Mouse (Mus musculus): ENCODE measurements around the gene Myh1. TPM values are rescaled to one million over a fixed set of nuclear protein-coding genes. Genes with fewer than 3 reads are reported as not detected.

Myh1 gene
- polyA plus RNA-seq, 1 experiment, result 0.28 TPM

DNA sequence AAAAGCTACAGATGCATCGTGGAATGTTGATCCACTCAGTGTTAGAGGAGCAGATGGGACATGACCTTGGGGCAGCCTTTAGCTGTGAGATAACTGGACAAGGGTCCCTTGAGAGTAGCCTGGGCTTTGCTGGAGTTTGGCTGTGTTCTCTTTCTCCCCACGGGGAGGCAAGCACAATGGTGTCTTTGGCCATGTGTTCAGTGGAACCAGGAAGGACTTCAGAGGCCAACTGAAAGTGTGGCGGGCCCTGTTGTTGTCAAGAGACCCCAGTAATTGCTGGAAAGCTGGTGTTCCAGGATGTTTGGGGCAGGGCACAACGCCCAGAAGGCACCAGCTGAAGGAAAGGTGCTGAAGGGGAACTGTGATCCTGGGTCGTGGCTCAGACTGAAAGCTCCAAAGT is 30.6 kb upstream of the Myh1 start:
- no peak for TF ChIP-seq POLR2A (IDR thresholded peaks at IDR 0.05; ENCODE audit: low read depth, low read length)
- no peak for TF ChIP-seq CTCF (IDR thresholded peaks at IDR 0.05; ENCODE audit: borderline replicate concordance, insufficient read depth, low read length)
- no peaks in the 10 kb centered on the region for H3K4me1 ChIP-seq (ENCODE audit: control insufficient read depth, insufficient read depth, low read length)

DNA sequence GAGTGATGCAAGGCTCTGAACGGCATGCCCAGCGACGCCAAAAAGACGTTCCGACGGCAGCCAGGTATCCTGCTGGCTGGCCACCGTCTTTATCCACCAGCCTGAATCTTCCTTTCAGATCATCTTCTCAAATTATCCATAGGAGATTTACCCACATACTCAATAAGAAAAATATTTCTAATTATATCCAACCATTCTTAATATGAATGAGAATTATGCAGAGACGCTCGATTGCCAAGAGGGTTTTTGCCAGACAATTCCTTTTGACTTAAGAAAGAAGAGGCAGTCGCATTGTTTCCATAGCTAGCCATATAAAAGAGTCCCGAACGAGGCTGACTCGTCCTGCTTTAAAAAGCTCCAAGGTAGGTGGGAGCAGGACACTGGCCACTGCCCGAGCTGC is 29.1 kb upstream of the Myh1 start, which contains the start of gene Myh2:
TSS of gene Myh2 (plus strand) at position 301 of the 400 bp plus-strand sequence.
- Histone ChIP-seq H3K4me1 (ENCODE audit: control insufficient read depth, insufficient read depth, low read length) (no peaks in the 10 kb centered on the region), H3K27ac (ENCODE audit: insufficient read depth, low read length) (no peak within 1 kb of the TSS), H3K4me3 (ENCODE audit: insufficient read depth, low read length) (no peak within 1 kb of the TSS)
- TF ChIP-seq CTCF (IDR thresholded peaks at IDR 0.05; ENCODE audit: borderline replicate concordance, insufficient read depth, low read length) (no peak), POLR2A (IDR thresholded peaks at IDR 0.05; ENCODE audit: low read depth, low read length) (no peak)

More for the DNA sequence above, 30.6 kb upstream of the Myh1 start:
- H3K4me3 ChIP-seq (ENCODE audit: insufficient read depth, low read length), result no peak overlapping the region
- H3K27ac ChIP-seq (ENCODE audit: insufficient read depth, low read length), result no peak overlapping the region

DNA sequence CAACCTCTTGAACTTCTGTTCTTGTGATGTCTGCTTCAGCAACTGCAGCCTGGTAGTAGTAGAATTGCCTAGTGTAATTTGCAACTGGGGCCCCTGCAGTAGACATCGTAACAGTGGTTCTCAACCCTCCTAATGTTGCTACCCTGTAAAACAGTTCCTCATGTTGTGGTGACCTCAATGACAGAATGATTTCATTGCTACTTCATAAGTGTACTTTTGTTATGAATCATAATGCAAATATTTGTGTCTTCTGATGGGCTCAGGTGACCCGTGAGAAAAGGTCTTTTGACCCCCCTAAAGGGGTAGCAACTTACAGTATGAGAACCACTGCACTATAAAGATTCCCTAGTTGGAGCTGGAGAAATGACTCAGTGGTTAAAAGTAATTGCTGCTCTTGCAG is 27.4 kb upstream of the Myh1 start:
- Histone ChIP-seq H3K27ac (ENCODE audit: insufficient read depth, low read length) (no peak overlapping the region), H3K4me3 (ENCODE audit: insufficient read depth, low read length) (no peak overlapping the region), H3K4me1 (ENCODE audit: control insufficient read depth, insufficient read depth, low read length) (no peaks in the 10 kb centered on the region)
- no peak for TF ChIP-seq POLR2A (IDR thresholded peaks at IDR 0.05; ENCODE audit: low read depth, low read length)
- no peak for TF ChIP-seq CTCF (IDR thresholded peaks at IDR 0.05; ENCODE audit: borderline replicate concordance, insufficient read depth, low read length)

DNA sequence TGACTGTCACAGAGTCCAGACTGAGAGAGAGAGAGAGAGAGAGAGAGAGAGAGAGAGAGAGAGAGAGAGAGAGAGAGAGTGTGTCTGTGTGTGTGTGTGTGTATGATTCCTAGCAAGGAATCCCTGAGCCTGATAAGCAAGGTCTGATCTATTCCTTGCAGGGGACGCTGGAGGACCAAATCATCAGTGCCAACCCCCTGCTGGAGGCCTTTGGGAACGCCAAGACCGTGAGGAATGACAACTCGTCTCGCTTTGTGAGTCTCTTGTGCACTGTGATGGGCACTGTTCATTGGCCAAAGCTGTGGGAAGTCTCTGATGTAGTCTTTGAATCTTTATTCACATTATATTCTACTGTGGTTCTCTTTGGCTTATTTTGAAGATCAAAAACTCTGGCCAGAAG is 23.5 kb upstream of the Myh1 start:
- no peaks in the 10 kb centered on the region for H3K4me1 ChIP-seq (ENCODE audit: control insufficient read depth, insufficient read depth, low read length)
- H3K27ac ChIP-seq (ENCODE audit: insufficient read depth, low read length), result no peak overlapping the region
- H3K4me3 ChIP-seq (ENCODE audit: insufficient read depth, low read length), result no peak overlapping the region
- no peak for TF ChIP-seq POLR2A (IDR thresholded peaks at IDR 0.05; ENCODE audit: low read depth, low read length)
- no peak for TF ChIP-seq CTCF (IDR thresholded peaks at IDR 0.05; ENCODE audit: borderline replicate concordance, insufficient read depth, low read length)

DNA sequence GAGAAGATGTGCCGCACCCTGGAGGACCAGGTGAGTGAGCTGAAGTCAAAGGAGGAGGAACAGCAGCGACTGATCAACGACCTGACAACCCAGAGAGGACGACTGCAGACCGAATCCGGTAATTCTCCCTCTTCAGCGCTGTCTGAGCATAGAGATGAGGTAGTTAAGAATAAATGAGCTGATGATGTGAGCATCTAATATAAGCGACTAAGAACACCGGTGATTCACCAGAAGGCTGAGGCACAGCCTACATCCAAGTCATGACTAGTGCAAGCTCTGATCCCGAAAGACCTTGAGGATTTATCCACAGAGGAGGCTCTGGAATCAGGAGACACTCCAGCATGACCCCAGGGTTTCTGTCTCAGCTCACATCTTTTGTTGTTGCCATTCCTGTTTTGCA is 9.5 kb upstream of the Myh1 start:
- no peak overlapping the region for H3K4me3 ChIP-seq (ENCODE audit: insufficient read depth, low read length)
- no peak overlapping the region for H3K27ac ChIP-seq (ENCODE audit: insufficient read depth, low read length)
- no peaks in the 10 kb centered on the region for H3K4me1 ChIP-seq (ENCODE audit: control insufficient read depth, insufficient read depth, low read length)
- no peak for TF ChIP-seq CTCF (IDR thresholded peaks at IDR 0.05; ENCODE audit: borderline replicate concordance, insufficient read depth, low read length)
- TF ChIP-seq POLR2A (IDR thresholded peaks at IDR 0.05; ENCODE audit: low read depth, low read length), result no peak

DNA sequence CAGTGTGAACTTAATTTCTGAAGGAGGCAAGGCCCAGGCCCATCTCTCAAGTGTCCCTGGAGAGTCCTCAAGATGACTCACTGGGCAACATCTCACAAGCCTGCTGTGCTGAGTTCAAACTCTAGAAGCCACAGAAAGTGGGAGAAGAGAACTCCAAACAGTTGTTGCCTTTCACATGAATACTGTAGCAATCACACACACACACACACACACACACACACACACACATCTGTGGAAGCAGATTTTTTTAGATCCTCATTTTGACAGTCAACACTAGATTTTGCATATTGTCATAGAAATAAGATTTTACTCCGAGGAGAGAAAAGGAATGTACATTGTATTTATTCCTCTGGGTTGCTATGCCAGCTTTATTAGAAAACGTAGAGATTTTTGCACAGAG is 9.0 kb upstream of the Myh1 start:
- Histone ChIP-seq H3K4me3 (ENCODE audit: insufficient read depth, low read length) (no peak overlapping the region), H3K27ac (ENCODE audit: insufficient read depth, low read length) (no peak overlapping the region), H3K4me1 (ENCODE audit: control insufficient read depth, insufficient read depth, low read length) (no peaks in the 10 kb centered on the region)
- TF ChIP-seq CTCF (IDR thresholded peaks at IDR 0.05; ENCODE audit: borderline replicate concordance, insufficient read depth, low read length) (no peak), POLR2A (IDR thresholded peaks at IDR 0.05; ENCODE audit: low read depth, low read length) (no peak)

DNA sequence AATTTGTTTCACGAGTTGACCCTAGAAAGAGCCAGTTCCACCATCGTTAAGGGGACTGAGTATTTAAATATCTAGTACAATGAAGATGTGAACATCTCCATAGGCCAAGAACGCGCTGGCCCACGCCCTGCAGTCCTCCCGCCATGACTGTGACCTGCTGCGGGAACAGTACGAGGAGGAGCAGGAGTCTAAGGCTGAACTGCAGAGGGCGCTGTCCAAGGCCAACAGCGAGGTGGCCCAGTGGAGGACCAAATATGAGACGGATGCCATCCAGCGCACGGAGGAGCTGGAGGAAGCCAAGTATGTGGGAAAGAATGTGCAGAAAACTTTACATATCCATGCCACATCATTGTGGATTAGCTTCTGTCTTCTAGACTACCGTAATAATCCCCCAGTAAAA is 8.4 kb upstream of the Myh1 start:
- no peak for TF ChIP-seq CTCF (IDR thresholded peaks at IDR 0.05; ENCODE audit: borderline replicate concordance, insufficient read depth, low read length)
- no peak for TF ChIP-seq POLR2A (IDR thresholded peaks at IDR 0.05; ENCODE audit: low read depth, low read length)
- H3K4me1 ChIP-seq (ENCODE audit: control insufficient read depth, insufficient read depth, low read length), result no peaks in the 10 kb centered on the region
- no peak overlapping the region for H3K27ac ChIP-seq (ENCODE audit: insufficient read depth, low read length)
- H3K4me3 ChIP-seq (ENCODE audit: insufficient read depth, low read length), result no peak overlapping the region

DNA sequence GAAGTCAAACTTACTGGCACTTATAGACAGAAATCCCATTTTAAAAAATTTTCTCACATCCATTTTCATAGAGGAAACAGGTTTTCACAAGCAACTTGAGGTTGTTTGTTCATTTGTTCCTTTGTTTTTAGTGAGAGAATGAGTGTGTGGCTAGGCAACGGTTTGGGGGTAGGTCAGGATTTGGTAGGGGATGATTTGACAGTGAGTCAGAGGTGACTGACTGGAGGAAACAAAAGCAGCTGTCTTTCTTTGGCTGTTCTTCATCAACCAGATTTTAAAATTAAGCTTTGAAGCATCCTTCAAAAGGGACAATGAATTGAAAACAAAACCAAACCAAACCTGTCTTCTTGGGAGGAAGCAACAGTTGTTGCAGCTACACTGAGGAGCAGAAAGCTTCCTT is 531 bp upstream of the Myh1 start:
- TF ChIP-seq CTCF (IDR thresholded peaks at IDR 0.05; ENCODE audit: borderline replicate concordance, insufficient read depth, low read length), result no peak
- TF ChIP-seq POLR2A (IDR thresholded peaks at IDR 0.05; ENCODE audit: low read depth, low read length), result no peak
- Histone ChIP-seq H3K4me1 (ENCODE audit: control insufficient read depth, insufficient read depth, low read length) (peaks cover 2% of the 10 kb centered on the region; the same call in 1 of the 2 replicates), H3K27ac (ENCODE audit: insufficient read depth, low read length) (no peak overlapping the region), H3K4me3 (ENCODE audit: insufficient read depth, low read length) (no peak overlapping the region)

DNA sequence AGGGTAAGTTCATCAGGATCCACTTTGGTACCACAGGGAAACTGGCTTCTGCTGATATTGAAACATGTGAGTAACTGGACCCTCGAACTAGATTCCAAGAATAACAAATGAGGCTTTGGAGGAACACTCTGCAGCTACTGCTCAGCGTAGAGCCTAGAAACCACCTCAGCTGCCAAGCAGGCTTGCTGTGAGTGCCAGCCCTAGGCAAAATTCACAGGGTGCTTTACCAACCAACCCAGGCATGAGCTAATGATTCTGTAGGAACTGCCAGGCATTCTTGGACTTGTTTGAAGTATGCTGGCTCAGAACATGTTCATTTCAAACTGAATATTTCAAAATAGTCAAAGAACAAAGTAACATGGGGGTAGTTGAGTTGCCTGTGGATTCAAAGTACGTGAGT is 4.9 kb downstream of the Myh1 start:
- H3K27ac ChIP-seq (ENCODE audit: insufficient read depth, low read length), result no peak overlapping the region
- H3K4me3 ChIP-seq (ENCODE audit: insufficient read depth, low read length), result no peak overlapping the region
- TF ChIP-seq POLR2A (IDR thresholded peaks at IDR 0.05; ENCODE audit: low read depth, low read length) (no peak), CTCF (IDR thresholded peaks at IDR 0.05; ENCODE audit: borderline replicate concordance, insufficient read depth, low read length) (no peak)
- peaks cover 2% of the 10 kb centered on the region; the same call in 1 of the 2 replicates for H3K4me1 ChIP-seq (ENCODE audit: control insufficient read depth, insufficient read depth, low read length)

DNA sequence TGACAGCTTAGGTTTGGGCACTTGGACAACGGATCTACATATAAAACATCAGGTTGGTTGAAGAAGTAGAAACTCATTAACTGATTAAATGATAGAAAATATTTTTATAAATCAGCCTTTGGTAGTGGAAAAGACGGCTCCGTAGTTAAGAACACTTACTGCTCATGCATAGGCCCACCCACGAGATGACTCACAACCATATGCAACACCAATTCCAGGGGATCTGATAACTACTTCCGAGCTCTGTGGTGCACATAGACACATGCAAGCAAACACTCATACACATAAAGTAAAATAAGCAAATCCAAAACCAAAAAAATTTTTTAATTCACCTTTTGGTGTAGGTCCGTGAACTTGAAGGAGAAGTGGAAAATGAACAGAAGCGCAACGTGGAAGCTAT is 22.0 kb downstream of the Myh1 start:
- H3K4me3 ChIP-seq (ENCODE audit: insufficient read depth, low read length), result no peak overlapping the region
- TF ChIP-seq POLR2A (IDR thresholded peaks at IDR 0.05; ENCODE audit: low read depth, low read length) (no peak), CTCF (IDR thresholded peaks at IDR 0.05; ENCODE audit: borderline replicate concordance, insufficient read depth, low read length) (no peak)
- no peak overlapping the region for H3K27ac ChIP-seq (ENCODE audit: insufficient read depth, low read length)
- no peaks in the 10 kb centered on the region for H3K4me1 ChIP-seq (ENCODE audit: control insufficient read depth, insufficient read depth, low read length)

DNA sequence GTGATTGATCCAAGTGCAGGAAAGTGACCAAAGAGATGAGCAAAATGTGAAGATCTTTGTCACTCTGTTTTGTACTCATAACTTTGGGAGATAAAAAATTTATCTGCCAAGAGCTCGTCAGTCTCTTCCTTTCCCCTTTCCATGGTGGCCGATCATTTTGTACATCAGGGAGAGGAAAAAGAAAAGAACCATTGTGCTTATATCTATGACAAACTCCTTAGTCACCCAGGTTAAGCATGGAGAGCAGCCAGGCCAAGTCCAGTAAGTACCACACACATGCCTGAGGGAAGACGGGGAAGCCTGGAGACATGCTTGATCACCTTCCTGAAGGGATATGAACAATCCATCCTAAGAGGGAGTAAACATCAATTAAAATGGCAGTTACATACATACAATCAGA is 24.6 kb downstream of the Myh1 start:
- no peak overlapping the region for H3K4me3 ChIP-seq (ENCODE audit: insufficient read depth, low read length)
- H3K27ac ChIP-seq (ENCODE audit: insufficient read depth, low read length), result no peak overlapping the region
- no peak for TF ChIP-seq POLR2A (IDR thresholded peaks at IDR 0.05; ENCODE audit: low read depth, low read length)
- TF ChIP-seq CTCF (IDR thresholded peaks at IDR 0.05; ENCODE audit: borderline replicate concordance, insufficient read depth, low read length), result no peak

More for the DNA sequence above, 24.6 kb downstream of the Myh1 start:
- H3K4me1 ChIP-seq (ENCODE audit: control insufficient read depth, insufficient read depth, low read length), result no peaks in the 10 kb centered on the region

All from embryonic fibroblast, embryonic 13.5 days (primary cell).